Mouse (Mus musculus) forebrain, embryonic 14.5 days (tissue): ENCODE measurements at regions not wholly inside any gene's neighbourhood (a gene's known extent, or its start where the extent isn't known, plus 50 kb on each side); places are given as distances from the start of the nearest gene placed in this dataset.
A peak's percentile ranks its signal among the peaks of the same experiment; 100 is the strongest.

Experiments used
- ATAC-seq: fragments of 200-750 bp; cut with Nextera tagmentation; 2 replicates; pipeline ENCODE4 v1.8.0; 2017; ENCODE audit warnings: mild to moderate bottlenecking, moderate library complexity
- DNase-seq: peaks from one replicate; pipeline ENCODE4 v3.0.0-alpha.2; 2015; ENCODE audit warnings: low spot score
- H3K27ac ChIP-seq: fragments of 300-500 bp; sonication (generic); 2 replicates; pipeline ENCODE4 v1.5.1; 2014; ENCODE audit warnings: low read depth, mild to moderate bottlenecking, control low read depth, low read length, moderate library complexity
- H3K27me3 ChIP-seq: fragments of 300-500 bp; sonication (generic); replicated peaks from 2 replicates; pipeline ENCODE4 v1.6.1; 2014; ENCODE audit warnings: low read length, control low read depth, mixed read lengths; ENCODE audit not compliant: control insufficient read depth, insufficient read depth
- H3K36me3 ChIP-seq: fragments of 300-500 bp; sonication (generic); 2 replicates; pipeline ENCODE4 v1.6.1; 2014; ENCODE audit warnings: low read length, control low read depth; ENCODE audit not compliant: control insufficient read depth, insufficient read depth
- H3K4me1 ChIP-seq: fragments of 300-500 bp; sonication (generic); 2 replicates; pipeline ENCODE4 v1.6.1; 2014; ENCODE audit warnings: antibody characterized with exemption, low read length, control low read depth; ENCODE audit not compliant: control insufficient read depth, insufficient read depth
- H3K4me2 ChIP-seq: fragments of 300-500 bp; sonication (generic); 2 replicates; pipeline ENCODE4 v1.6.1; 2014; ENCODE audit warnings: mild to moderate bottlenecking, control low read depth, low read length
- H3K4me3 ChIP-seq: fragments of 300-500 bp; sonication (generic); 2 replicates; pipeline ENCODE4 v1.5.1; 2014; ENCODE audit warnings: low read depth, low read length, control low read depth
- H3K9ac ChIP-seq: fragments of 300-500 bp; sonication (generic); 2 replicates; pipeline ENCODE4 v1.6.1; 2014; ENCODE audit warnings: mild to moderate bottlenecking, low read length, control low read depth, moderate library complexity
- H3K9me3 ChIP-seq: fragments of 300-500 bp; sonication (generic); replicated peaks from 2 replicates; pipeline ENCODE4 v1.6.1; 2016; ENCODE audit warnings: low read length, control low read depth, mixed read lengths; ENCODE audit not compliant: control insufficient read depth
- WGBS: fragments of 180-500 bp; shearing (Covaris S2); extraction: QIAGEN DNeasy Blood & Tissue Kit; methylation state at CpG from one replicate; pipeline ENCODE4 v1.1.7; 2014; 5-methylcytosine and 5-hydroxymethylcytosine counted together

DNA sequence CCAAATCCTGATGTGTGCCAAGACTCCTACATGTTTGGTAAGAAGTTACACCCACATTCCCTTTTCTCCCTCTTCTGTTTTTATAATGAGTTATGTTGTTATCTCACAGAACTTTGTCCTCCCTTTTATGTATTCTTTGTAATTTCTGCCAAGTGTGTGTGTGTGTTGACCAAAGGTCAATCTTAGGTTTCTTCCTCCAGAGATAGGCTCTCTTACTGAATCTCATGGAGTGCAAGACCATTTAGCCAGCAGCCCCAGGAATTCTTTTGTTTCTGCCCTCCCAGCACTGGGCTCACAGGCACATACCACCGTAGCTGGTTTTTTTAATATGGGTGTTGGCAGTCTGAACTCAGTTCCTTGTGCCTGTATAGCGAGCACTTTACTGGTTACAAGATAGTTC is 119.8 kb upstream of the Pmfbp1 start:
- DNase-seq (no peak), ATAC-seq (no peak)
- 73% methylated on average over 2 of the region's 2 CpGs for WGBS
- Histone ChIP-seq H3K4me1 (no peaks in the 10 kb centered on the region), H3K27me3 (no peaks in the 10 kb centered on the region), H3K4me3 (no peak overlapping the region), H3K9ac (no peak overlapping the region), H3K27ac (no peak overlapping the region), H3K36me3 (no peaks in the 10 kb centered on the region), H3K4me2 (no peak overlapping the region), H3K9me3 (no peaks in the 10 kb centered on the region)

DNA sequence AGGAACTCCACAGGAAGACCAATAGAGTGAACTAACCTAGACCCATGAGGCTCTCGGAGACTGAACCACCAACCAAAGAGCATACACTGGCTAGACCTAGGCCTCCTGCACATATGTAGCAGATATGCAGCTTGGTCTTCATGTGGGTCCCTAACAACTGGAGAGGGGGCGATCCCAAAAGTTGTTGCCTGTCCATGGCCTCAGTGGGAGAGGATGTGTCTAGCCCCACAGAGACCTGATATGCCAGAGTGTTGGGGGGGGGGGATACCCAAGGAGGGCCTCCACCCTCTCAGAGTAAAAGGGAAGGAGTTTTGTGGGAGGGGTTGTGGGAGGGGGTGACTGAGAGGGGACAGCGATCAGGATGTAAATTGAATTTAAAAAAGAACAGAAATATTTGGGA is 108.9 kb upstream of the Pmfbp1 start:
- Histone ChIP-seq H3K36me3 (no peaks in the 10 kb centered on the region), H3K27ac (no peak overlapping the region), H3K4me2 (no peak overlapping the region), H3K9ac (no peak overlapping the region), H3K27me3 (no peaks in the 10 kb centered on the region), H3K4me3 (no peak overlapping the region), H3K4me1 (no peaks in the 10 kb centered on the region), H3K9me3 (no peaks in the 10 kb centered on the region)
- ATAC-seq = no peak
- 93% methylated on average over 3 of the region's 3 CpGs for WGBS
- no peak for DNase-seq

DNA sequence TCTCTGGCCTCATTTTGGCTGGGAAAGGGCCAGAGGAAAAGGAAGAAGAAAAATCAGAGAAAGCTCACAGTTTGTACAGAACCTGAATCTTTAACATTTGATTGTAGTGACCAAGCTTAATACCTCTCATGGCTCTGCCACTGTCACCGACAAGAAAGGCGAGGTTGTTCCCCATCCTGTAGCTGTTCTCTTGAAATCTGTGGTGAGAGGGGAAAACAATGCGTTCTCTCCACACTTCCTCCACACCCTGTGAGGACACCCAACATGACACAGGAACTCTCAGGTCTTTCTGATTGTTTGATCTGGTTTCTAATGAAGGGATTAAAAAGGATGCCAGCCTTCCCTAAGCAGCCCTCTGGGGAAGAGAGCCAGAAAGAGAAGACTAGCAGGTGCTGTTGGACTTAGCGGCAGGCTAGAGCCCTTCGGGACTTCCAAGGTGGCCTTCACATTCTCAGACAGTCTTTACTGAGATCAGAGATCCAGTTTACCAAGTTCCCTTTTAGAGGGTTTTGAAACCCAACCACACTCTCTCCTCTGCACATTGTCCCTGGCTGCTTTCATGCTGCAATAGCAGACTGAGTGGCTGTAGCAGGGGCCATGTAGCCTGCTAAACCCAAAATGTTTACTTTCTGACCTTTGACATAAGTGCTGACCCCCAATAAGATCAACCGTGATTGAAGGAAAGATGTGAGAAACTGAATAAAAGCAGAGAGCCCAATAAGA is 98.5 kb upstream of the Pmfbp1 start:
- Histone ChIP-seq H3K4me1 (no peaks in the 10 kb centered on the region), H3K27ac (no peak overlapping the region), H3K9ac (no peak overlapping the region), H3K4me2 (no peak overlapping the region), H3K9me3 (no peaks in the 10 kb centered on the region), H3K4me3 (no peak overlapping the region), H3K27me3 (no peaks in the 10 kb centered on the region), H3K36me3 (no peaks in the 10 kb centered on the region)
- ATAC-seq (no peak), DNase-seq (no peak)
- 85% methylated on average over 6 of the region's 6 CpGs for WGBS

DNA sequence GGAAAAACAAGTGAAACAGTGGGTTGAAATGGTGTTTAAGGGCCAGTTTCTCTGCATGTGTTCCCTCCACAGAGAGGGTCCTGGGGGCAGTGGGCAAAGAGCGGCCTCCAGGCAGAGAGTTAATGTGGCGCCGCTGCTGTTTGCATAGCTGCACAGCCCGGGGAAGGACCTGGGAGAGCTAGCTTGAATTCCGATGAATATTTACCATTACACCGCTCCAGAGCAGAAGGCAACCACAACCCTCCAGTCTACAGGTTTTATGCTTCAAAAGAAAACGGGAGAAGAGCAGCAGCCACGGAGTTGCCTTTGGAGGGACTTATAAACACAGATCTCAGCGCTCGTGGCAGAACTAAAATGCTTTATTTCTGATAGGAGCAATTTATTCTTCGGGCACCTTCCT is 94.2 kb upstream of the Pmfbp1 start:
- no peak for ATAC-seq
- Histone ChIP-seq H3K4me1 (no peaks in the 10 kb centered on the region), H3K27me3 (no peaks in the 10 kb centered on the region), H3K9me3 (no peaks in the 10 kb centered on the region), H3K27ac (peak overlapping the region; percentile 27; the same call in 1 of the 2 replicates), H3K9ac (no peak overlapping the region), H3K36me3 (no peaks in the 10 kb centered on the region), H3K4me3 (no peak overlapping the region), H3K4me2 (no peak overlapping the region)
- WGBS = 81% methylated on average over 11 of the region's 11 CpGs
- no peak for DNase-seq

DNA sequence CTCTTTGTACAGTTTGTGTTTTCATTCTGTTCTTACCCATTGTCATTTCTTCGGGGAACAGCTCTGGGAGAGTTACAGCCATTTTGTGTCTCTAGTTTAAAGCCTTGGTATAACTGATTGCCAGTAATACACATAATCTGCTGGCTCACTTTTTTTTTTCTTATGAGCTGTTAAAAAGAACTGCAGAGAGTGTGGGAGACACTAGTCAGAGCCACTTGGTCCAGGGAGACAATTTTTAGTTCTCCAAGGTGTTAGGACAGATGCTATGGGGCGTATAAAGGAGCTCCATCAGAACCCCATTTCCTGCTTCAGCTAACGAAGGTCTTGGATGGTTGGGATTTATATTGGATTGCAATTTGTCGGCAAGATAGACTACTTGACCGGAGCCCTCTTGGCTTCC is 93.6 kb upstream of the Pmfbp1 start:
- 86% methylated on average over 5 of the region's 5 CpGs for WGBS

DNA sequence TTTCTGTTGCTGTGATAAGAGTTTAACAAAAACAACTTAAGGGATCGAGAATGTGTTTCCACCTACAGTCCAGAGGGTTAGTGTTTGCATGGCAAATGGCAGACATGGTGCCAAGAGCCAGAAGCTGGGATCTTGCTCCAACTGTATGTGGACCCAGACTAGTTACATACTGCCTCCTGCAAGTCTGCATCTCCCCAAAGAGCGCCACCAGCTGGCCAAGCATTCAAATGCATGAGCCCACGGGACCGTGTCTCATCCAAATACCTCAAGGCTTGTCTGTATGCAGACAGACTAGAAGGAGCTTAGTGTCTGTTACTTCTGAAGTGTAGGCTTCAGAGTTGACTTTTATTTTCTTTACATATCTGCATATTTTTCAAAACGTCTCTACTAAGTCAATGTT is 85.9 kb upstream of the Pmfbp1 start:
- no peaks in the 10 kb centered on the region for H3K27me3 ChIP-seq
- H3K27ac ChIP-seq = no peak overlapping the region
- no peaks in the 10 kb centered on the region for H3K4me1 ChIP-seq
- ATAC-seq (no peak), DNase-seq (no peak)
- no peak overlapping the region for H3K9ac ChIP-seq
- H3K4me3 ChIP-seq = no peak overlapping the region
- H3K9me3 ChIP-seq = no peaks in the 10 kb centered on the region
- H3K4me2 ChIP-seq = no peak overlapping the region
- 55% methylated on average over 5 of the region's 5 CpGs for WGBS
- no peaks in the 10 kb centered on the region for H3K36me3 ChIP-seq

More for the DNA sequence above, 93.6 kb upstream of the Pmfbp1 start:
- DNase-seq = no peak
- Histone ChIP-seq H3K4me3 (no peak overlapping the region), H3K9ac (no peak overlapping the region), H3K36me3 (no peaks in the 10 kb centered on the region), H3K4me1 (no peaks in the 10 kb centered on the region), H3K9me3 (no peaks in the 10 kb centered on the region), H3K4me2 (no peak overlapping the region), H3K27ac (no peak overlapping the region), H3K27me3 (no peaks in the 10 kb centered on the region)
- ATAC-seq = no peak

DNA sequence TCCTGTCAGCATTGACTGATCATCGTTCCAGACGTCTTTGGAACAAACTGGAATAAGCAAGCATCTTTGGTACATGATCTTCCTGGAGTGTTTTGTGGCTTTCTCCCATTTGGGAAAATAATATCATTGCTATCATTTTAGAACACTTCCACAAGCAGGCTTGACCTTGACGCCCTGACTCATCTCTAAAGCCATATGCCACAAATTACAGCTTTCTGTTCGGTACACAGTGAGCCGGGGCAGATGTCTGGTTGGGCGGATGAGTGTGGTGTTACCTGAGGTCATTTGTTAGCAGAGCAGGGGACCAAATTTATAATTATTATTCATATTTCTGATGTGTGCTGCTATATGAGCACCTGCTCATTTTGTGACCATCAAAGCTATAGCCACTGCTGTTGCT is 83.3 kb upstream of the Pmfbp1 start:
- Histone ChIP-seq H3K27me3 (no peaks in the 10 kb centered on the region), H3K9me3 (no peaks in the 10 kb centered on the region), H3K4me1 (peaks cover 6% of the 10 kb centered on the region; the same call in 1 of the 2 replicates), H3K9ac (no peak overlapping the region), H3K4me2 (no peak overlapping the region), H3K27ac (no peak overlapping the region), H3K4me3 (no peak overlapping the region), H3K36me3 (no peaks in the 10 kb centered on the region)
- DNase-seq = no peak
- 92% methylated on average over 6 of the region's 6 CpGs for WGBS
- ATAC-seq = no peak

DNA sequence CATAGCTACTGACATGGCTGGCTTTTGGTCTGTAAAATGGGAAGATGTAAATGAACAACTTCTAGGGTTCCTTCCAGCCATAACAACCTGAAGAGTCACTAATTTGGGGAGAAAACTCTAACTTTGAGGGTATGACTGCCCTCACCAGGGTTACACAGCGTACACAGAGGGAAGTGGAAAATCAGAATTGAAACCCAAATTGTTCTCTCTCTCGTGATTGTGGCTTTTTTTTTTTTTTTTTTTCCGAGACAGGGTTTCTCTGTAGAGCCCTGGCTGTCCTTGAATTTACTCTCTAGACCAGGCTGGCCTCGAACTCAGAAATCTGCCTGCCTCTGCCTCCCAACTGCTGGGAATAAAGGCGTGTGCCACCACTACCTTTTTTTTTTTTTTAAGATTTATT is 80.4 kb upstream of the Pmfbp1 start:
- Histone ChIP-seq H3K9me3 (no peaks in the 10 kb centered on the region), H3K27ac (no peak overlapping the region), H3K36me3 (no peaks in the 10 kb centered on the region), H3K27me3 (no peaks in the 10 kb centered on the region), H3K4me3 (no peak overlapping the region), H3K4me1 (peaks cover 29% of the 10 kb centered on the region), H3K9ac (no peak overlapping the region), H3K4me2 (no peak overlapping the region)
- WGBS = 86% methylated on average over 5 of the region's 5 CpGs
- DNase-seq (no peak), ATAC-seq (no peak)

DNA sequence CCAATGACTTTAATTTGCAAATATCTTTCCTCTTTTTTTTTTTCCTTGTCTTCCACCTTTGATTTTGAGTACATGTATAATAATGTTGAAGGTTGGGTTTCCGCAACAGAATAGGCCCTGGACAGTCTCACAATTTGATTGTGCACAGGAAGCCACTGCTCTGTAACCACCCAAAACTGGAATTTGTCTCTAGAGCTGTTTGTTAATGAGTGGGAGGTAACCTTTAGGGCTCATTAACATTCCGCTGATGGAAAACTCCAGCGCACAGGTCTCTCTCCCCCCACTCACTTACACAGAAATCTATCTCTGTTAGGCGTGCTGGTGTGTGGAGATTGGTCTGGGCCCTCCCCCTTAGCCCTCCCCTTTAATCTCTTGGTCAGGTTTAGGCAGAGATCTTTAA is 78.5 kb upstream of the Pmfbp1 start:
- H3K36me3 ChIP-seq = no peaks in the 10 kb centered on the region
- peak overlapping the region; percentile 90 for H3K27ac ChIP-seq
- H3K27me3 ChIP-seq = no peaks in the 10 kb centered on the region
- ATAC-seq = no peak
- 28% methylated on average over 4 of the region's 4 CpGs for WGBS
- H3K9me3 ChIP-seq = no peaks in the 10 kb centered on the region
- peak; percentile 32 for DNase-seq
- peaks cover 31% of the 10 kb centered on the region for H3K4me1 ChIP-seq
- no peak overlapping the region for H3K4me2 ChIP-seq
- no peak overlapping the region for H3K4me3 ChIP-seq
- H3K9ac ChIP-seq = no peak overlapping the region
